Mouse (Mus musculus): ENCODE measurements around the gene G430095P16Rik. TPM values are rescaled to one million over a fixed set of nuclear protein-coding genes. Genes with fewer than 3 reads are reported as not detected.
A peak's percentile ranks its signal among the peaks of the same experiment; 100 is the strongest.

Gene G430095P16Rik
- total and polyA plus RNA-seq, 2 experiments from 2014 or later = 1.1 TPM; not detected in 1

- no peak for TF ChIP-seq CTCF (IDR thresholded peaks at IDR 0.05; ENCODE audit: low read depth)
- Histone ChIP-seq H3K9me3 (ENCODE audit: low read length) (no peaks in the 10 kb centered on the region), H3K27me3 (ENCODE audit: insufficient read depth, low read length) (no peaks in the 10 kb centered on the region), H3K36me3 (ENCODE audit: insufficient read depth, low read length) (peaks cover 9% of the 10 kb centered on the region; the same call in 1 of the 2 replicates), H3K27ac (no peak overlapping the region), H3K9ac (replicated peaks; ENCODE audit: low read length) (no peak overlapping the region), H3K4me3 (ENCODE audit: low read length) (no peak overlapping the region), H3K4me1 (ENCODE audit: insufficient read depth, low read length) (peaks cover 15% of the 10 kb centered on the region), H3K4me2 (ENCODE audit: low read depth, low read length) (no peak overlapping the region)
- DNase-seq (ENCODE audit: low spot score) (no peak), ATAC-seq (no peak)
- 82% methylated on average over 5 of the region's 5 CpGs for WGBS
Measured at GRCm38 (mm10) chr8:84718476-84718875, 4.3 kb upstream of the G430095P16Rik start.

- no peak for ATAC-seq
- no peak for TF ChIP-seq CTCF (IDR thresholded peaks at IDR 0.05; ENCODE audit: low read depth)
- H3K36me3 ChIP-seq (ENCODE audit: insufficient read depth, low read length) = peaks cover 9% of the 10 kb centered on the region; the same call in 1 of the 2 replicates
- no peak overlapping the region for H3K9ac ChIP-seq (replicated peaks; ENCODE audit: low read length)
- H3K9me3 ChIP-seq (ENCODE audit: low read length) = no peaks in the 10 kb centered on the region
- no peak overlapping the region for H3K4me2 ChIP-seq (ENCODE audit: low read depth, low read length)
- H3K27me3 ChIP-seq (ENCODE audit: insufficient read depth, low read length) = no peaks in the 10 kb centered on the region
- no peak overlapping the region for H3K4me3 ChIP-seq (ENCODE audit: low read length)
- no peak for DNase-seq (ENCODE audit: low spot score)
- no peak overlapping the region for H3K27ac ChIP-seq
- H3K4me1 ChIP-seq (ENCODE audit: insufficient read depth, low read length) = peaks cover 22% of the 10 kb centered on the region
- 76% methylated on average over 5 of the region's 5 CpGs for WGBS
Measured at GRCm38 (mm10) chr8:84718959-84719690, 3.7 kb upstream of the G430095P16Rik start.

- ATAC-seq (no peak), DNase-seq (ENCODE audit: low spot score) (no peak)
- Histone ChIP-seq H3K4me3 (ENCODE audit: low read length) (no peak overlapping the region), H3K27ac (peak overlapping the region; percentile 77), H3K27me3 (ENCODE audit: insufficient read depth, low read length) (no peaks in the 10 kb centered on the region), H3K4me1 (ENCODE audit: insufficient read depth, low read length) (peaks cover 22% of the 10 kb centered on the region), H3K9me3 (ENCODE audit: low read length) (no peaks in the 10 kb centered on the region), H3K36me3 (ENCODE audit: insufficient read depth, low read length) (peaks cover 9% of the 10 kb centered on the region; the same call in 1 of the 2 replicates), H3K4me2 (ENCODE audit: low read depth, low read length) (no peak overlapping the region), H3K9ac (replicated peaks; ENCODE audit: low read length) (no peak overlapping the region)
- 48% methylated on average over 6 of the region's 6 CpGs for WGBS
- no peak for TF ChIP-seq CTCF (IDR thresholded peaks at IDR 0.05; ENCODE audit: low read depth)
Measured at GRCm38 (mm10) chr8:84722530-84722849, 317 bp upstream of the G430095P16Rik start.

- TF ChIP-seq CTCF (IDR thresholded peaks at IDR 0.05; ENCODE audit: low read depth) = no peak
- Histone ChIP-seq H3K9ac (replicated peaks; ENCODE audit: low read length) (peak overlapping the region; percentile 38), H3K4me2 (ENCODE audit: low read depth, low read length) (no peak overlapping the region; the same call in 1 of the 2 replicates), H3K27ac (peak overlapping the region; percentile 77), H3K4me1 (ENCODE audit: insufficient read depth, low read length) (peaks cover 27% of the 10 kb centered on the region), H3K9me3 (ENCODE audit: low read length) (no peaks in the 10 kb centered on the region), H3K27me3 (ENCODE audit: insufficient read depth, low read length) (no peaks in the 10 kb centered on the region), H3K4me3 (ENCODE audit: low read length) (no peak overlapping the region), H3K36me3 (ENCODE audit: insufficient read depth, low read length) (peaks cover 9% of the 10 kb centered on the region; the same call in 1 of the 2 replicates)
- no peak for ATAC-seq
- 29% methylated on average over 7 of the region's 7 CpGs for WGBS
- DNase-seq (ENCODE audit: low spot score) = no peak
Measured at GRCm38 (mm10) chr8:84723571-84723900, 729 bp downstream of the G430095P16Rik start.

- 45% methylated on average over 7 of the region's 9 CpGs for WGBS
- Histone ChIP-seq H3K27ac (peak overlapping the region; percentile 7; the same call in 1 of the 2 replicates), H3K4me1 (ENCODE audit: insufficient read depth, low read length) (peaks cover 33% of the 10 kb centered on the region), H3K4me2 (ENCODE audit: low read depth, low read length) (no peak overlapping the region), H3K9ac (replicated peaks; ENCODE audit: low read length) (no peak overlapping the region), H3K9me3 (ENCODE audit: low read length) (no peaks in the 10 kb centered on the region), H3K4me3 (ENCODE audit: low read length) (no peak overlapping the region), H3K36me3 (ENCODE audit: insufficient read depth, low read length) (peaks cover 9% of the 10 kb centered on the region; the same call in 1 of the 2 replicates), H3K27me3 (ENCODE audit: insufficient read depth, low read length) (no peaks in the 10 kb centered on the region)
- DNase-seq (ENCODE audit: low spot score) (no peak), ATAC-seq (no peak)
- no peak for TF ChIP-seq CTCF (IDR thresholded peaks at IDR 0.05; ENCODE audit: low read depth)
Measured at GRCm38 (mm10) chr8:84724683-84725082, 1.9 kb downstream of the G430095P16Rik start.

GRCm38 (mm10) chr8:84725246-84725940 is 2.6 kb downstream of the G430095P16Rik start:
- TF ChIP-seq CTCF (IDR thresholded peaks at IDR 0.05; ENCODE audit: low read depth) = no peak
- Histone ChIP-seq H3K4me3 (ENCODE audit: low read length) (no peak overlapping the region), H3K36me3 (ENCODE audit: insufficient read depth, low read length) (peaks cover 9% of the 10 kb centered on the region; the same call in 1 of the 2 replicates), H3K27me3 (ENCODE audit: insufficient read depth, low read length) (no peaks in the 10 kb centered on the region), H3K27ac (peak overlapping the region; percentile 7), H3K9ac (replicated peaks; ENCODE audit: low read length) (no peak overlapping the region), H3K4me2 (ENCODE audit: low read depth, low read length) (no peak overlapping the region), H3K4me1 (ENCODE audit: insufficient read depth, low read length) (peaks cover 40% of the 10 kb centered on the region), H3K9me3 (ENCODE audit: low read length) (no peaks in the 10 kb centered on the region)
- WGBS = 57% methylated on average over 10 of the region's 10 CpGs
- no peak for DNase-seq (ENCODE audit: low spot score)
- ATAC-seq = no peak

GRCm38 (mm10) chr8:84725941-84726259 is 3.1 kb downstream of the G430095P16Rik start:
- DNase-seq (ENCODE audit: low spot score) (peak; percentile 52), ATAC-seq (no peak)
- Histone ChIP-seq H3K4me1 (ENCODE audit: insufficient read depth, low read length) (peaks cover 45% of the 10 kb centered on the region), H3K9ac (replicated peaks; ENCODE audit: low read length) (no peak overlapping the region), H3K27me3 (ENCODE audit: insufficient read depth, low read length) (no peaks in the 10 kb centered on the region), H3K4me2 (ENCODE audit: low read depth, low read length) (no peak overlapping the region), H3K36me3 (ENCODE audit: insufficient read depth, low read length) (peaks cover 9% of the 10 kb centered on the region; the same call in 1 of the 2 replicates), H3K4me3 (ENCODE audit: low read length) (no peak overlapping the region), H3K9me3 (ENCODE audit: low read length) (no peaks in the 10 kb centered on the region), H3K27ac (peak overlapping the region; percentile 7; the same call in 1 of the 2 replicates)
- peak; percentile 64 for TF ChIP-seq CTCF (IDR thresholded peaks at IDR 0.05; ENCODE audit: low read depth)
- 21% methylated on average over 3 of the region's 3 CpGs for WGBS

All from hindbrain, postnatal 0 days (tissue).